Mouse (Mus musculus): ENCODE results near the gene Fbxo36. TPM values are rescaled to one million over a fixed set of nuclear protein-coding genes. Genes with fewer than 3 reads are reported as not detected.

Fbxo36 gene
- polyA plus RNA-seq, 1 experiment from 2014 or later: 11.8 TPM

- H3K27ac ChIP-seq (ENCODE audit: low read depth): peak overlapping the region; percentile 98
- peak overlapping the region; percentile 62 for H3K4me2 ChIP-seq (ENCODE audit: low read length)
- no peaks in the 10 kb centered on the region for H3K9me3 ChIP-seq (ENCODE audit: control insufficient read depth, low read length)
- no peaks in the 10 kb centered on the region for H3K4me1 ChIP-seq (replicated peaks; ENCODE audit: control insufficient read depth, insufficient read depth, low read length)
- H3K9ac ChIP-seq (ENCODE audit: low read length): peak overlapping the region; percentile 92
- H3K4me3 ChIP-seq (ENCODE audit: low read depth, low read length): peak overlapping the region; percentile 91
- peak; percentile 68 for ATAC-seq (replicated peaks; ENCODE audit: low FRiP score, low TSS enrichment, low read depth)
- 1% methylated on average over 44 of the region's 44 CpGs for WGBS
- DNase-seq (ENCODE audit: low spot score): peak; percentile 84
- no peaks in the 10 kb centered on the region for H3K36me3 ChIP-seq (ENCODE audit: control insufficient read depth, insufficient read depth, low read length)
- no peaks in the 10 kb centered on the region for H3K27me3 ChIP-seq (replicated peaks; ENCODE audit: control insufficient read depth, insufficient read depth, low read length)
These were observed 955 bp upstream of the Fbxo36 start for GRCm38 (mm10) chr1:84838621-84839151.

GRCm38 (mm10) chr1:84840018-84840664 is 500 bp downstream of the Fbxo36 start, which contains the start of gene Trip12:
Gene Trip12, minus strand, starts transcription at chr1:84840516.
- ATAC-seq (replicated peaks; ENCODE audit: low FRiP score, low TSS enrichment, low read depth) (peak; percentile 59), DNase-seq (ENCODE audit: low spot score) (no peak)
- under 1% methylated on average over 39 of the region's 39 CpGs for WGBS

GRCm38 (mm10) chr1:84841061-84841460 is 1.4 kb downstream of the Fbxo36 start:
- H3K36me3 ChIP-seq (ENCODE audit: control insufficient read depth, insufficient read depth, low read length): no peaks in the 10 kb centered on the region
- 71% methylated on average over 3 of the region's 3 CpGs for WGBS
- ATAC-seq (replicated peaks; ENCODE audit: low FRiP score, low TSS enrichment, low read depth) (no peak), DNase-seq (ENCODE audit: low spot score) (no peak)
- H3K27ac ChIP-seq (ENCODE audit: low read depth): no peak overlapping the region
- H3K9ac ChIP-seq (ENCODE audit: low read length): no peak overlapping the region; the same call in 1 of the 2 replicates
- H3K9me3 ChIP-seq (ENCODE audit: control insufficient read depth, low read length): no peaks in the 10 kb centered on the region
- peak overlapping the region; percentile 57 for H3K4me2 ChIP-seq (ENCODE audit: low read length)
- no peaks in the 10 kb centered on the region for H3K4me1 ChIP-seq (replicated peaks; ENCODE audit: control insufficient read depth, insufficient read depth, low read length)
- no peaks in the 10 kb centered on the region for H3K27me3 ChIP-seq (replicated peaks; ENCODE audit: control insufficient read depth, insufficient read depth, low read length)
- H3K4me3 ChIP-seq (ENCODE audit: low read depth, low read length): peak overlapping the region; percentile 91

More at GRCm38 (mm10) chr1:84840018-84840664, 500 bp downstream of the Fbxo36 start, which contains the start of gene Trip12:
- Histone ChIP-seq H3K27me3 (replicated peaks; ENCODE audit: control insufficient read depth, insufficient read depth, low read length) (no peaks in the 10 kb centered on the region), H3K9me3 (ENCODE audit: control insufficient read depth, low read length) (no peaks in the 10 kb centered on the region), H3K4me2 (ENCODE audit: low read length) (peak within 1 kb of the TSS; percentile 57), H3K4me1 (replicated peaks; ENCODE audit: control insufficient read depth, insufficient read depth, low read length) (no peaks in the 10 kb centered on the region), H3K27ac (ENCODE audit: low read depth) (peak within 1 kb of the TSS; percentile 98), H3K36me3 (ENCODE audit: control insufficient read depth, insufficient read depth, low read length) (no peaks in the 10 kb centered on the region), H3K9ac (ENCODE audit: low read length) (peak within 1 kb of the TSS; percentile 92), H3K4me3 (ENCODE audit: low read depth, low read length) (peak within 1 kb of the TSS; percentile 91)

- 88% methylated on average over 2 of the region's 2 CpGs for WGBS
- Histone ChIP-seq H3K27me3 (replicated peaks; ENCODE audit: control insufficient read depth, insufficient read depth, low read length) (no peaks in the 10 kb centered on the region), H3K9ac (ENCODE audit: low read length) (no peak overlapping the region), H3K4me2 (ENCODE audit: low read length) (no peak overlapping the region), H3K4me1 (replicated peaks; ENCODE audit: control insufficient read depth, insufficient read depth, low read length) (no peaks in the 10 kb centered on the region), H3K27ac (ENCODE audit: low read depth) (no peak overlapping the region), H3K9me3 (ENCODE audit: control insufficient read depth, low read length) (no peaks in the 10 kb centered on the region), H3K36me3 (ENCODE audit: control insufficient read depth, insufficient read depth, low read length) (no peaks in the 10 kb centered on the region), H3K4me3 (ENCODE audit: low read depth, low read length) (no peak overlapping the region)
- no peak for DNase-seq (ENCODE audit: low spot score)
- ATAC-seq (replicated peaks; ENCODE audit: low FRiP score, low TSS enrichment, low read depth): no peak
These were observed 3.7 kb downstream of the Fbxo36 start for GRCm38 (mm10) chr1:84843366-84843765.

- ATAC-seq (replicated peaks; ENCODE audit: low FRiP score, low TSS enrichment, low read depth): no peak
- Histone ChIP-seq H3K27ac (ENCODE audit: low read depth) (no peak overlapping the region), H3K9me3 (ENCODE audit: control insufficient read depth, low read length) (no peaks in the 10 kb centered on the region), H3K36me3 (ENCODE audit: control insufficient read depth, insufficient read depth, low read length) (no peaks in the 10 kb centered on the region), H3K27me3 (replicated peaks; ENCODE audit: control insufficient read depth, insufficient read depth, low read length) (no peaks in the 10 kb centered on the region), H3K9ac (ENCODE audit: low read length) (no peak overlapping the region), H3K4me3 (ENCODE audit: low read depth, low read length) (no peak overlapping the region), H3K4me1 (replicated peaks; ENCODE audit: control insufficient read depth, insufficient read depth, low read length) (no peaks in the 10 kb centered on the region), H3K4me2 (ENCODE audit: low read length) (no peak overlapping the region)
- DNase-seq (ENCODE audit: low spot score): no peak
- WGBS: 79% methylated on average over 7 of the region's 7 CpGs
These were observed 8.1 kb downstream of the Fbxo36 start for GRCm38 (mm10) chr1:84847698-84848097.

- no peak overlapping the region for H3K4me2 ChIP-seq (ENCODE audit: low read length)
- no peaks in the 10 kb centered on the region for H3K27me3 ChIP-seq (replicated peaks; ENCODE audit: control insufficient read depth, insufficient read depth, low read length)
- H3K9ac ChIP-seq (ENCODE audit: low read length): no peak overlapping the region
- H3K9me3 ChIP-seq (ENCODE audit: control insufficient read depth, low read length): no peaks in the 10 kb centered on the region
- H3K4me3 ChIP-seq (ENCODE audit: low read depth, low read length): no peak overlapping the region
- no peaks in the 10 kb centered on the region for H3K36me3 ChIP-seq (ENCODE audit: control insufficient read depth, insufficient read depth, low read length)
- ATAC-seq (replicated peaks; ENCODE audit: low FRiP score, low TSS enrichment, low read depth): no peak
- no peak for DNase-seq (ENCODE audit: low spot score)
- H3K27ac ChIP-seq (ENCODE audit: low read depth): no peak overlapping the region
- WGBS: 94% methylated on average over 3 of the region's 3 CpGs
- no peaks in the 10 kb centered on the region for H3K4me1 ChIP-seq (replicated peaks; ENCODE audit: control insufficient read depth, insufficient read depth, low read length)
These were observed 8.7 kb downstream of the Fbxo36 start for GRCm38 (mm10) chr1:84848335-84848734.

GRCm38 (mm10) chr1:84848801-84849455 is 9.3 kb downstream of the Fbxo36 start:
- Histone ChIP-seq H3K4me1 (replicated peaks; ENCODE audit: control insufficient read depth, insufficient read depth, low read length) (no peaks in the 10 kb centered on the region), H3K4me3 (ENCODE audit: low read depth, low read length) (no peak overlapping the region), H3K9ac (ENCODE audit: low read length) (no peak overlapping the region), H3K36me3 (ENCODE audit: control insufficient read depth, insufficient read depth, low read length) (no peaks in the 10 kb centered on the region), H3K9me3 (ENCODE audit: control insufficient read depth, low read length) (no peaks in the 10 kb centered on the region), H3K27ac (ENCODE audit: low read depth) (no peak overlapping the region), H3K27me3 (replicated peaks; ENCODE audit: control insufficient read depth, insufficient read depth, low read length) (no peaks in the 10 kb centered on the region), H3K4me2 (ENCODE audit: low read length) (no peak overlapping the region)
- DNase-seq (ENCODE audit: low spot score) (no peak), ATAC-seq (replicated peaks; ENCODE audit: low FRiP score, low TSS enrichment, low read depth) (no peak)
- 97% methylated on average over 6 of the region's 6 CpGs for WGBS

- Histone ChIP-seq H3K4me2 (ENCODE audit: low read length) (no peak overlapping the region), H3K27me3 (replicated peaks; ENCODE audit: control insufficient read depth, insufficient read depth, low read length) (no peaks in the 10 kb centered on the region), H3K9ac (ENCODE audit: low read length) (no peak overlapping the region), H3K4me3 (ENCODE audit: low read depth, low read length) (no peak overlapping the region), H3K9me3 (ENCODE audit: control insufficient read depth, low read length) (no peaks in the 10 kb centered on the region), H3K36me3 (ENCODE audit: control insufficient read depth, insufficient read depth, low read length) (no peaks in the 10 kb centered on the region), H3K4me1 (replicated peaks; ENCODE audit: control insufficient read depth, insufficient read depth, low read length) (no peaks in the 10 kb centered on the region), H3K27ac (ENCODE audit: low read depth) (no peak overlapping the region)
- DNase-seq (ENCODE audit: low spot score) (no peak), ATAC-seq (replicated peaks; ENCODE audit: low FRiP score, low TSS enrichment, low read depth) (no peak)
- WGBS: 90% methylated on average over 7 of the region's 7 CpGs
These were observed 10.2 kb downstream of the Fbxo36 start for GRCm38 (mm10) chr1:84849804-84850203.
